Mouse (Mus musculus) heart, postnatal 0 days (tissue): Measurements from ENCODE around the gene Klrb1a. TPM values are rescaled to one million over a fixed set of nuclear protein-coding genes. Genes with fewer than 3 reads are reported as not detected.

Experiments
- ATAC-seq: fragments of 200-750 bp; cut with Nextera tagmentation; 2 replicates; pipeline ENCODE4 v1.8.0; 2017; ENCODE audit warnings: low read depth, moderate number of reproducible peaks, moderate library complexity; ENCODE audit not compliant: insufficient read depth
- DNase-seq: peaks from one replicate; pipeline ENCODE4 v3.0.0-alpha.2; 2016; ENCODE audit warnings: low spot score
- H3K27ac ChIP-seq: fragments of 300-500 bp; sonication (generic); 2 replicates; pipeline ENCODE4 v1.5.1; 2014; ENCODE audit warnings: low read depth, mild to moderate bottlenecking
- H3K27me3 ChIP-seq: fragments of 300-500 bp; sonication (generic); 2 replicates; pipeline ENCODE4 v1.6.1; 2014; ENCODE audit warnings: low read length, mixed read lengths; ENCODE audit not compliant: control insufficient read depth, insufficient read depth
- H3K36me3 ChIP-seq: fragments of 300-500 bp; sonication (generic); replicated peaks from 2 replicates; pipeline ENCODE4 v1.6.1; 2014; ENCODE audit warnings: low read length, mixed read lengths; ENCODE audit not compliant: control insufficient read depth, insufficient read depth
- H3K4me1 ChIP-seq: fragments of 300-500 bp; sonication (generic); 2 replicates; pipeline ENCODE4 v1.6.1; 2014; ENCODE audit warnings: antibody characterized with exemption; ENCODE audit not compliant: control insufficient read depth, insufficient read depth
- H3K4me2 ChIP-seq: fragments of 300-500 bp; sonication (generic); 2 replicates; pipeline ENCODE4 v1.6.1; 2014; ENCODE audit warnings: low read depth, mild to moderate bottlenecking, low read length, moderate library complexity
- H3K4me3 ChIP-seq: fragments of 300-500 bp; sonication (generic); 2 replicates; pipeline ENCODE4 v1.5.1; 2014; ENCODE audit warnings: low read depth, low read length
- H3K9ac ChIP-seq: fragments of 300-500 bp; sonication (generic); replicated peaks from 2 replicates; pipeline ENCODE4 v1.6.1; 2014; ENCODE audit warnings: low read depth, low read length, mixed read lengths
- H3K9me3 ChIP-seq: fragments of 300-500 bp; sonication (generic); replicated peaks from 2 replicates; pipeline ENCODE4 v1.6.1; 2016; ENCODE audit warnings: low read length; ENCODE audit not compliant: control insufficient read depth
- CTCF ChIP-seq: IDR thresholded peaks from 2 replicates; pipeline ENCODE4 v1.5.1; 2016; ENCODE audit warnings: antibody characterized with exemption, control low read depth, low read depth
- EP300 ChIP-seq: IDR thresholded peaks from 2 replicates; pipeline ENCODE4 v1.6.1; 2016; ENCODE audit warnings: antibody characterized with exemption, low read depth
- WGBS: fragments of 180-500 bp; shearing (Covaris S2); extraction: QIAGEN DNeasy Blood & Tissue Kit; methylation state at CpG from one replicate; pipeline ENCODE4 v1.1.7; 2014; 5-methylcytosine and 5-hydroxymethylcytosine counted together
- polyA plus RNA-seq: library from polyadenylated mRNA; unstranded; fragments of >200 nt; fragmentation: Nextera tagmentation; extraction: Ambion mirVana; gene quantifications from 2 replicates; pipeline ENCODE4 v1.2.1, GENCODE M21; 2015
- total RNA-seq: library from RNA; depleted of rRNA; stranded (reverse); fragments of >200 nt; gene quantifications from 2 replicates; pipeline ENCODE4 v1.2.3, GENCODE M21; 2014; ENCODE audit warnings: low replicate concordance

Klrb1a gene
- total and polyA plus RNA-seq, 2 experiments from 2014 or later: not detected

- Histone ChIP-seq H3K9me3 (no peaks in the 10 kb centered on the region), H3K4me3 (no peak overlapping the region), H3K4me2 (no peak overlapping the region), H3K4me1 (no peaks in the 10 kb centered on the region), H3K27ac (no peak overlapping the region), H3K36me3 (no peaks in the 10 kb centered on the region), H3K27me3 (no peaks in the 10 kb centered on the region), H3K9ac (no peak overlapping the region)
- WGBS: 71% methylated on average over 2 of the region's 2 CpGs
- DNase-seq (no peak), ATAC-seq (no peak)
- TF ChIP-seq CTCF (no peak), EP300 (no peak)
Observed at GRCm38 (mm10) chr6:128598256-128599047, 24.9 kb downstream of the Klrb1a start.

- Histone ChIP-seq H3K36me3 (no peaks in the 10 kb centered on the region), H3K4me2 (peak overlapping the region; percentile 45), H3K9me3 (no peaks in the 10 kb centered on the region), H3K9ac (no peak overlapping the region), H3K4me3 (peak overlapping the region; percentile 17), H3K27me3 (no peaks in the 10 kb centered on the region), H3K27ac (no peak overlapping the region), H3K4me1 (no peaks in the 10 kb centered on the region)
- peak; percentile 39 for DNase-seq
- WGBS: 43% methylated on average over 9 of the region's 9 CpGs
- TF ChIP-seq CTCF: no peak
- ATAC-seq: peak; percentile 86
Observed at GRCm38 (mm10) chr6:128597121-128597522, 26.2 kb downstream of the Klrb1a start.

- no peaks in the 10 kb centered on the region for H3K9me3 ChIP-seq
- H3K36me3 ChIP-seq: no peaks in the 10 kb centered on the region
- TF ChIP-seq CTCF: no peak
- TF ChIP-seq EP300: no peak
- no peak for DNase-seq
- 70% methylated on average over 9 of the region's 9 CpGs for WGBS
- no peak for ATAC-seq
- H3K9ac ChIP-seq: no peak overlapping the region
- no peaks in the 10 kb centered on the region for H3K4me1 ChIP-seq
- no peak overlapping the region for H3K4me2 ChIP-seq
- H3K4me3 ChIP-seq: no peak overlapping the region
- no peak overlapping the region for H3K27ac ChIP-seq
- H3K27me3 ChIP-seq: no peaks in the 10 kb centered on the region
Observed at GRCm38 (mm10) chr6:128594651-128595050, 28.7 kb downstream of the Klrb1a start.

- WGBS: 47% methylated on average over 4 of the region's 4 CpGs
- Histone ChIP-seq H3K27me3 (no peaks in the 10 kb centered on the region), H3K4me1 (no peaks in the 10 kb centered on the region), H3K4me3 (no peak overlapping the region), H3K27ac (no peak overlapping the region), H3K36me3 (no peaks in the 10 kb centered on the region), H3K9me3 (no peaks in the 10 kb centered on the region), H3K4me2 (no peak overlapping the region), H3K9ac (no peak overlapping the region)
- TF ChIP-seq CTCF: no peak
- TF ChIP-seq EP300: no peak
- DNase-seq (no peak), ATAC-seq (no peak)
Observed at GRCm38 (mm10) chr6:128589426-128589825, 33.9 kb downstream of the Klrb1a start.

GRCm38 (mm10) chr6:128587619-128588018 is 35.7 kb downstream of the Klrb1a start:
- Histone ChIP-seq H3K36me3 (no peaks in the 10 kb centered on the region), H3K4me2 (no peak overlapping the region), H3K4me3 (no peak overlapping the region), H3K9ac (no peak overlapping the region), H3K27me3 (no peaks in the 10 kb centered on the region), H3K27ac (no peak overlapping the region), H3K9me3 (no peaks in the 10 kb centered on the region), H3K4me1 (no peaks in the 10 kb centered on the region)
- TF ChIP-seq EP300: no peak
- no peak for TF ChIP-seq CTCF
- 59% methylated on average over 6 of the region's 6 CpGs for WGBS
- ATAC-seq (no peak), DNase-seq (no peak)
